Mouse (Mus musculus) midbrain, postnatal 0 days (tissue): ENCODE data around the gene Dhx16. TPM values are rescaled to one million over a fixed set of nuclear protein-coding genes. Genes with fewer than 3 reads are reported as not detected.
A peak's percentile ranks its signal among the peaks of the same experiment; 100 is the strongest.

ENCODE experiments used
- ATAC-seq: fragments of 200-750 bp; cut with Nextera tagmentation; 2 replicates; pipeline ENCODE4 v1.8.0; 2017; ENCODE audit warnings: moderate number of reproducible peaks, mild to moderate bottlenecking, moderate TSS enrichment, moderate library complexity; ENCODE audit not compliant: low FRiP score
- DNase-seq: peaks from one replicate; pipeline ENCODE4 v3.0.0-alpha.2; 2015; ENCODE audit warnings: low spot score
- H3K27ac ChIP-seq: fragments of 300-500 bp; sonication (generic); 2 replicates; pipeline ENCODE4 v1.5.1; 2014; ENCODE audit warnings: low read depth, mild to moderate bottlenecking, low read length, mixed read lengths
- H3K27me3 ChIP-seq: fragments of 300-500 bp; sonication (generic); 2 replicates; pipeline ENCODE4 v1.6.1; 2014; ENCODE audit warnings: low read length, control low read depth, mixed read lengths; ENCODE audit not compliant: insufficient read depth
- H3K36me3 ChIP-seq: fragments of 300-500 bp; sonication (generic); 2 replicates; pipeline ENCODE4 v1.6.1; 2014; ENCODE audit warnings: low read length, control low read depth, mixed read lengths; ENCODE audit not compliant: insufficient read depth
- H3K4me1 ChIP-seq: fragments of 300-500 bp; sonication (generic); 2 replicates; pipeline ENCODE4 v1.6.1; 2014; ENCODE audit warnings: mild to moderate bottlenecking, control low read depth, antibody characterized with exemption, low read length, mixed read lengths; ENCODE audit not compliant: insufficient read depth
- H3K4me2 ChIP-seq: fragments of 300-500 bp; sonication (generic); 2 replicates; pipeline ENCODE4 v1.6.1; 2014; ENCODE audit warnings: low read depth, mild to moderate bottlenecking, low read length, mixed read lengths; ENCODE audit not compliant: poor library complexity, severe bottlenecking
- H3K4me3 ChIP-seq: fragments of 300-500 bp; sonication (generic); 2 replicates; pipeline ENCODE4 v1.5.1; 2014; ENCODE audit warnings: low read depth, mild to moderate bottlenecking, low read length, moderate library complexity
- H3K9ac ChIP-seq: fragments of 300-500 bp; sonication (generic); replicated peaks from 2 replicates; pipeline ENCODE4 v1.6.1; 2014; ENCODE audit warnings: mild to moderate bottlenecking, low read length, moderate library complexity, mixed read lengths; ENCODE audit not compliant: poor library complexity, severe bottlenecking
- H3K9me3 ChIP-seq: fragments of 300-500 bp; sonication (generic); 2 replicates; pipeline ENCODE4 v1.6.1; 2016; ENCODE audit warnings: low read length, control low read depth
- CTCF ChIP-seq: IDR thresholded peaks from 2 replicates; pipeline ENCODE4 v1.5.1; 2016; ENCODE audit warnings: antibody characterized with exemption, mild to moderate bottlenecking
- WGBS: fragments of 180-500 bp; shearing (Covaris S2); extraction: QIAGEN DNeasy Blood & Tissue Kit; methylation state at CpG from one replicate; pipeline ENCODE4 v1.1.7; 2014; 5-methylcytosine and 5-hydroxymethylcytosine counted together
- polyA plus RNA-seq: library from polyadenylated mRNA; unstranded; fragments of >200 nt; fragmentation: Nextera tagmentation; extraction: Ambion mirVana; gene quantifications from 2 replicates; pipeline ENCODE4 v1.2.1, GENCODE M21; 2015
- total RNA-seq: library from RNA; depleted of rRNA; stranded (reverse); fragments of >200 nt; gene quantifications from 2 replicates; pipeline ENCODE4 v1.2.3, GENCODE M21; 2014

The Dhx16 gene
- total and polyA plus RNA-seq, 2 experiments from 2014 or later: 25.1 to 26.7 TPM

DNA sequence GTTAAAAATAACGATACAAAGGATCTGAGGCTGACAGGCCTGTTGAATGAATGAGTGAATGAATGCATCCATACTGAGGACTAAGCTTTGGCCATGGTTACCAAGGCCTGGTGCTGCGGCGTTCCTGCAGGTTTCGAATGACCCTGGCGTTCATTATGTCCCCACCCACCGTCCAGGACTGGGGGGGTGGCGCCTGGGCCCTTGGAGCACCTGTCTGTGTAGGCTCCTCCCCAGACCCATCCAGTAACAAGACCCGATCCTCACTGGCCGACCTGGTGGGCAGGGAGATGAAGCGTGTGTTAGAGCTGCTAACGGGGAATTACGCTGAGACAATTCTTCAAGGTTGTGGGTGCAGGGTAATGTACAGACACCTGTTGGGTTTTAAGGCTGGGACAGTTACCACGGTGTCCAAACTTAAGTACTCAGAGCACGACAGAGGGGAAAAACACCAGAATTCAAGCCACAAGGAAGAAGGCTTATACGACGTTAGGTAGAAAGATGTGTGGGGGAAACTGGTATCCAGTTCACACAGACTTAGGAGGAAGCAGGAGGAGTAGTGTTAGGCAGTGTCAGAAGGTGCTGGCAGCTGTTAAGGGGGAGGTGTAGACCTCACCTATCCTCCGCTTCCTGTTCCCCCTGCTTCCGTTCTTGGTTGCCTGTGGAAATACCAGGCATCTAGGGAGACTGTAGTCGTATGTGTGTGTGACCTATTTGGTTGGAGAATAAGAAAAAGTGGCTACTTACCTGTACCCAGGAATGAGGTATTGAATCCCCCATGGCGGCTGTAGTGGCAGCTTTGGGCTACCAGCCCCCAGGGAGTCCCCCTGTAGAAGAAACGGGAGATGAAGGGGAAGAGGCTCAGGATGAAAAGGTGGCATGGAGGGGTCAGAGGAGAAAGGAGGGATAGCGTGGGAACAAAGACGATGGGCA lies 18.3 kb downstream of the Dhx16 start:
- no peaks in the 10 kb centered on the region for H3K9me3 ChIP-seq
- peak overlapping the region; percentile 90 for H3K9ac ChIP-seq
- DNase-seq: no peak
- peak overlapping the region; percentile 85; the same call in 1 of the 2 replicates for H3K4me3 ChIP-seq
- 49% methylated on average over 23 of the region's 23 CpGs for WGBS
- H3K27ac ChIP-seq: peak overlapping the region; percentile 94
- no peak for TF ChIP-seq CTCF
- 0 out of 2 replicates have a peak, but pooled peaks cover 3% of the 10 kb centered on the region for H3K4me1 ChIP-seq
- peak overlapping the region; percentile 98 for H3K4me2 ChIP-seq
- no peaks in the 10 kb centered on the region for H3K27me3 ChIP-seq
- peaks cover 40% of the 10 kb centered on the region for H3K36me3 ChIP-seq
- ATAC-seq: peak; percentile 38

DNA sequence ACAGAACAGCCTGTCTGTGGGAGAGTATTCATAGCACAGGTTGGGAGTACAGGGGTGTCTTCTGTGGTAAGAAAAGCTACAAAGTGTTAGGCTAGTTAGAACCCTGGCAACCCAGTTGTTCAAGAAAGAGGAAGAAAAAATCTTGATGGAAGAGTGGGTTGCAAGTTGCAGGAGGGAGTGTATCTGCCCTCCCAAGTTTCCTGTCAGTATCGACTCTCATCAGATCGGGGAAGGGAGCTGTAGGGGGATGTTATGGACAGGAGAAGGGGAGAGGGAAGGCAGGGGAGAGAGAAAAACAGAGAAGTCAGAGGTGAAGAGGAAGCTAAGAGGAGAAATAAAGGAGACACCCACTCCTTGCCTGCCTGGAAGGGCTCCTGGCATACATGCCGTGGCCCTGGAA lies 21.0 kb downstream of the Dhx16 start:
- Histone ChIP-seq H3K27ac (no peak overlapping the region), H3K27me3 (no peaks in the 10 kb centered on the region), H3K4me3 (no peak overlapping the region), H3K4me1 (0 out of 2 replicates have a peak, but pooled peaks cover 3% of the 10 kb centered on the region), H3K9ac (no peak overlapping the region), H3K36me3 (peaks cover 46% of the 10 kb centered on the region), H3K9me3 (no peaks in the 10 kb centered on the region), H3K4me2 (no peak overlapping the region)
- DNase-seq: no peak
- 88% methylated on average over 3 of the region's 3 CpGs for WGBS
- no peak for TF ChIP-seq CTCF
- no peak for ATAC-seq

DNA sequence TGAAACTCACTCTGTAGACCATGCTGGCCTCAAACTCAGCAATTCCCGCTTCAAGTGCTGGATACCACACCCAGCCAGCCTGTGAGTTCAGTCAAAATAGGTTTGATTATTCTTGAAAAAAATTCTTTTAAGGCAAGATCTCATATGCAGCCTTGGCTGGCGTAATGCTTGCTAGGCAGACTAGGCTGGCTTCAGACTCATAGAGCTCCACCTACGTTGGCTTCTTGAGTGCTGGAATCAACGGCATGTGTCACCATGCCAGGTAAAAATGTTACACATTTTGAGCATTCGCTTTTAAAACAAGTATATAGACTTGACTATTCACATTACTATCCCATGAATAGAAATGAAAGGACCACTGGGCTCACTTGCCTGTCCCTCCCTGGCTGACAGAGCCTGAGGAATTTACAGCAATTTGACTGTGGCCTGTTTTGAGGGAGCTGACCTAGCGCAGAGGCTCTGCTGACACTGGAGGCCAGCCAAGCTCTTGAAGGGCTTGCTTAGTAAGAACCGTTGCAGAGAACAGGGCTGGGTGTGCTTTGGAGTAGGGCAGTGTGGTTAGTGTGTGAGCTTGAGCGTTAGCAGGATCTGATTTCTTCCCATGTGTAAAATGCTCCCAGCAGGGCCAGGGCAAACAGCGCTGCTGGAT lies 23.8 kb downstream of the Dhx16 start:
- ATAC-seq (no peak), DNase-seq (peak; percentile 33)
- no peak overlapping the region for H3K9ac ChIP-seq
- H3K4me3 ChIP-seq: no peak overlapping the region
- H3K27ac ChIP-seq: no peak overlapping the region
- peaks cover 2% of the 10 kb centered on the region for H3K4me1 ChIP-seq
- WGBS: 89% methylated on average over 9 of the region's 9 CpGs
- H3K9me3 ChIP-seq: no peaks in the 10 kb centered on the region
- no peak overlapping the region for H3K4me2 ChIP-seq
- no peak for TF ChIP-seq CTCF
- H3K36me3 ChIP-seq: peaks cover 56% of the 10 kb centered on the region
- no peaks in the 10 kb centered on the region for H3K27me3 ChIP-seq

DNA sequence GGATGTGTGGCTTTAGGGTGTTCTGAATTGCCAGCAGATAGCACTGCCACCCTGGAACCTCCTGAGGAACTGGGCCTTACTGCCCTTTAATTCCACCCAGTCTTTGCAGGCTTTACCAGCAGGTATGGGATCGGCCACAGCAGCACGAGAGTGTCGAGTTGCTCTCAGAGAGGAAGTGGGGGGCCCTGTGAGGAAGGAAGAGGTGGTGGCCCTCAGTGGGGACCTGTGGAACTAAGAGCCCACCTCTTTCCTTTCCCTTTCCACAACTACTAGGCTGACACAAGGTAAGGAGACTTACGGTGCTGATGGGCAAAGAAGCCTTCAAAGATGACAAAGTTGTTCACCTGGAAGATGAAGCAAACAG lies 24.4 kb downstream of the Dhx16 start:
- Histone ChIP-seq H3K4me2 (no peak overlapping the region), H3K4me1 (peaks cover 7% of the 10 kb centered on the region), H3K9ac (no peak overlapping the region), H3K27me3 (no peaks in the 10 kb centered on the region), H3K36me3 (peaks cover 56% of the 10 kb centered on the region), H3K9me3 (no peaks in the 10 kb centered on the region), H3K27ac (no peak overlapping the region), H3K4me3 (no peak overlapping the region)
- TF ChIP-seq CTCF: no peak
- no peak for DNase-seq
- no peak for ATAC-seq
- 83% methylated on average over 4 of the region's 4 CpGs for WGBS

DNA sequence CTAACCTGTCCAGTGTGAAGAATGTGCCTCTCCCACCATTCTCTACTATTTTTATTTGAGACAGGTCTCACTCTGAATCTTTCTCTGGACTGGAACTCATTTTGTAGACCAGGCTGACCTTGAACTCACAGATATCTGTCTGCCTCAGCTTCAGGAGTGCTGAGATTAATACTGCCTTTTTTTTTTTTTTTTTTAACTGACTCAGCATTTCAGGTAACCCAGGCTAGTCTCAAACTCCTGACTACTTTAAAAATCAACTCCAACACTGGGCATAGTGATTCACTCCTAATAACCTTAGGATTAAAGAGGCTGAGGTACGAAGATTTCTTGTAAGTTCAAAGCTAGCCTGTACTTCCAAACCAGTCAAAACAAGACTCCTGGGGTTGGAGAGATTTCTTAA lies 26.0 kb downstream of the Dhx16 start:
- Histone ChIP-seq H3K36me3 (peaks cover 46% of the 10 kb centered on the region), H3K9ac (no peak overlapping the region), H3K4me1 (peaks cover 8% of the 10 kb centered on the region), H3K27ac (no peak overlapping the region), H3K9me3 (no peaks in the 10 kb centered on the region), H3K27me3 (no peaks in the 10 kb centered on the region), H3K4me3 (no peak overlapping the region), H3K4me2 (no peak overlapping the region)
- no peak for TF ChIP-seq CTCF
- WGBS: 100% methylated on average over 1 of the region's 1 CpGs
- ATAC-seq (no peak), DNase-seq (no peak)

DNA sequence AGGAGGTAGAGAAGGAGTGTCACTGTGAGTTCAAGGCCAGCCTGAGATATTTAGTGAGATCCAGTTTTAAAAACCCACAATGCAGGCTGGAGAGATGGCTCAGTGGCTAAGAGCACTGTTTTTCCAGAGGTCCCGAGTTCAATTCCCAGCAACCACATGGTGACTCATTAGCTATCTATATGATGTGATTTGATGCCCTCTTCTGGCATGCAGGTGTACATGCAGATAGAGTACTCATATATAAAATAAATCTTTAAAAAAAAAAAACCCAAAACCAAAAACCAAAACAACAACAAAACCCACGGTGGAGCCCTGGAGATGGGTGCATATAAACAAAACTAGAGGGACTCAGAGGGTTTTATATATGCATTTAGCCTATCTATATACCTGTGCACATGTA lies 28.0 kb downstream of the Dhx16 start:
- Histone ChIP-seq H3K9ac (no peak overlapping the region), H3K9me3 (no peaks in the 10 kb centered on the region), H3K4me1 (peaks cover 8% of the 10 kb centered on the region), H3K4me3 (no peak overlapping the region), H3K4me2 (no peak overlapping the region), H3K27ac (no peak overlapping the region), H3K27me3 (no peaks in the 10 kb centered on the region), H3K36me3 (peaks cover 30% of the 10 kb centered on the region)
- DNase-seq (no peak), ATAC-seq (no peak)
- 81% methylated on average over 2 of the region's 2 CpGs for WGBS
- peak; percentile 40 for TF ChIP-seq CTCF
